Mouse (Mus musculus) Patski (cell line): ENCODE measurements around the gene Pigp. TPM values are rescaled to one million over a fixed set of nuclear protein-coding genes. Genes with fewer than 3 reads are reported as not detected.

ENCODE experiments used
- ATAC-seq: fragments of 100-300 bp; one replicate; pipeline ENCODE4 v1.8.0; 2021
- CTCF ChIA-PET: fragments of 350-600 bp; sonication (Branson Sonifier 250); formaldehyde crosslinking; loops from one replicate; lab custom pipeline; 2022; ENCODE audit warnings: inconsistent platforms; lab: Charles Lee
- POLR2A ChIA-PET: fragments of 350-600 bp; sonication (Branson Sonifier 250); formaldehyde crosslinking; loops from one replicate; lab custom pipeline; 2022; ENCODE audit warnings: antibody characterized with exemption, inconsistent platforms; lab: Charles Lee
- DNase-seq: peaks from one replicate; pipeline ENCODE4 v3.0.0-alpha.2; 2011; ENCODE audit warnings: low read depth, low spot score
- H3K27me3 ChIP-seq: fragments of 371-371 bp; one replicate; pipeline ENCODE4 v1.5.1; 2021
- CTCF ChIP-seq: fragments of 100-300 bp; IDR thresholded peaks from one replicate; pipeline ENCODE4 v1.5.1; 2021
- in situ Hi-C: fragments of 300-500 bp; cut with MboI; formaldehyde crosslinking; loops from 3 replicates; pipeline ENCODE4 v1.11.1; 2018; ENCODE audit warnings: low pct_unique_long_range_greater_than_20kb, mixed read lengths
- polyA plus RNA-seq: library from polyadenylated mRNA; unstranded; gene quantifications from one replicate; pipeline ENCODE4 v1.2.3, GENCODE M21; 2021

The Pigp gene
- polyA plus RNA-seq, 1 experiment from 2014 or later, result 88.2 TPM

DNA sequence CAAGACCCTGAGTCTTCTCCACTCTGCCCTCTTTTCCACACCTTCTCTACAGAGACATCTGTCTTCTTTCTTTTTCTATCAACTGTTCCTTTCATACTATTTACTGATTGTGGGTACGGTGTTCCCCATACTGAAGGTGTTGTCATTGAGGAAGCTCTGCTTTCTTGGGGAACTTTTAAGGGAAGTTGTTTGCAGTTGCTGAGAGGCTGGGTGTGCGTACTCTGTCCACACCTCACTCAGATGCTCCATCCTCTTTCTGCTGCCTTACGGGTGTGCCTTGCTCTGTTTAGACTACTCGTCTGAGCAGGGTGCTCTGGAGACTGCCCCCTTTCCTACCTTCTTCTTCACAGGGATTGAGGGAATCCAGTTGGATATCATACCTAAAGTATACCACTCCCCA, 20.7 kb upstream of the Pigp start:
- POLR2A ChIA-PET, result no interaction called here
- no peak for DNase-seq
- ATAC-seq, result no peak
- CTCF ChIA-PET, result interaction anchor here (1.3 kb wide), 1 partner anchor 14 kb away, joined by 3 read pairs; no protein-coding TSS in a partner anchor
- in situ Hi-C loops, result no loop called here
- TF ChIP-seq CTCF, result no peak
- no peaks in the 10 kb centered on the region for H3K27me3 ChIP-seq

- no peaks in the 10 kb centered on the region for H3K27me3 ChIP-seq
- ATAC-seq (no peak), DNase-seq (no peak)
- ChIA-PET POLR2A (no interaction called here), CTCF (no interaction called here)
- in situ Hi-C loops, result no loop called here
- no peak for TF ChIP-seq CTCF
These were observed 16.0 kb upstream of the Pigp start for GRCm38 (mm10) chr16:94387690-94388089.

GRCm38 (mm10) chr16:94383277-94383676, 11.6 kb upstream of the Pigp start:
- no peak for TF ChIP-seq CTCF
- POLR2A ChIA-PET, result no interaction called here
- in situ Hi-C loops, result no loop called here

GRCm38 (mm10) chr16:94379386-94379785, 7.7 kb upstream of the Pigp start:
- POLR2A ChIA-PET, result no interaction called here
- CTCF ChIA-PET, result interaction anchor here (1.3 kb wide), 1 partner anchor 20 kb away, joined by 3 read pairs; no protein-coding TSS in a partner anchor
- H3K27me3 ChIP-seq, result no peaks in the 10 kb centered on the region
- in situ Hi-C loops, result no loop called here
- no peak for ATAC-seq
- no peak for DNase-seq
- TF ChIP-seq CTCF, result no peak

More at GRCm38 (mm10) chr16:94383277-94383676, 11.6 kb upstream of the Pigp start:
- ATAC-seq (no peak), DNase-seq (no peak)
- CTCF ChIA-PET, result interaction anchor here (1.5 kb wide), 1 partner anchor 51 kb away, joined by 3 read pairs; no protein-coding TSS in a partner anchor
- H3K27me3 ChIP-seq, result no peaks in the 10 kb centered on the region

DNA sequence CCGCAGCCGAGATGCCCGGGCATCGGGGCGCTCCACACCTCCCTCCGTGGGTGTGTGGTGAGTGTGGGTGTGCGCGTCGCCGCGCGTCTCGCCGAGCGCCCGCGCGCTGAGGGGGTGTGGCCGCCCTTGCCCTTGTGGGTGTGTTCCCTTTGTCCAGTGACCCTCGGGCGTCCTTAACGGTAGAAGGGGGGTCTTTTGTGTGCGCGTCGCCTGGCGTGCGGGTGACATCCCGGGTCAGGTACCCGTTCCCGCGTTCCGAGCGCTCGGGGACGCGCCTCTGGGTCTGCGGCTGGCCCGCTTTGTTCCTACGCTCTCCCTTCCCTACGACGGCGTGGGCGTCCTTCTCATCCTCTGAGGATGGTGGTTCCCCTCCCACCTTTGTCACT, 734 bp downstream of the Pigp start:
- in situ Hi-C loops, result no loop called here
- POLR2A ChIA-PET, result interaction anchor here (1.2 kb wide), 1 partner anchor 57 kb away, joined by 3 read pairs; the partner anchor contains the start of gene Hlcs
- DNase-seq (no peak), ATAC-seq (peak; percentile 70)
- TF ChIP-seq CTCF, result no peak
- CTCF ChIA-PET, result no interaction called here
- no peaks in the 10 kb centered on the region for H3K27me3 ChIP-seq

- POLR2A ChIA-PET, result interaction anchor here (0.5 to 2.0 kb wide), 2 partner anchors 39 to 56 kb away, joined by 3 to 8 read pairs; partner anchors contain the start of gene Hlcs
- in situ Hi-C loops, result no loop called here
- CTCF ChIA-PET, result interaction anchor here (1.3 to 1.7 kb wide), 2 partner anchors 39 to 56 kb away, joined by 5 to 6 read pairs; partner anchors contain the start of gene Hlcs
- TF ChIP-seq CTCF, result no peak
- ATAC-seq (peak; percentile 81), DNase-seq (no peak)
- no peaks in the 10 kb centered on the region for H3K27me3 ChIP-seq
These were observed 1.3 kb downstream of the Pigp start, which contains the start of gene Ttc3 for GRCm38 (mm10) chr16:94370173-94370914. Gene Ttc3, plus strand, starts transcription at chr16:94370618.

DNA sequence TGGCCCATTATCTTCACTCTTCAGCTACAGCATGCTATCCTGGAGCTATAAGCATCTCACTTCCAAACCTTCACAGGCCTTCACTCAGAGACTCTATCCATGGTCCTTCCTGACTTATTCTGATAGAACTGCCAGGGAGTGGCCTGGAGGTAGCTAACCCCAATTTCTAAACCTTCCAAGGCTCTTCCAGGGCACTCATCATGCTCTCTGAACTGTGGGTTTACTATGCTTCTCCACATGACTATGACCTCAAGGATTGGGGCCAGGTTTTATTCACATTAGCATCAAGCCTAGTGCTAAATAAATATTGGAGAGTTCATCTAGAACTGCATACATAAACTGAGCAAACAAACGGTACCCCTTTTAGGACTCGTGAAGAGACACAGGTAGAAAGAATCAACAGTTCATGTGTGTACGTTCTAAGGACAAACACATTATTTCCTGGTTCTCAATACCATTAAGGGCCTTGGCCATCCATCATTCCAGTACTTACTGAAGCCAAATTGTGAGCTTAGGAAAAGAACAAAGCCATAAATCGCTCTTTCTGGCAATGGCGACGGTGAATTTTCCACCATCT, 2.0 kb downstream of the Pigp start:
- in situ Hi-C loops, result no loop called here
- H3K27me3 ChIP-seq, result no peaks in the 10 kb centered on the region
- ATAC-seq (no peak), DNase-seq (no peak)
- ChIA-PET POLR2A (interaction anchor here (0.5 to 2.0 kb wide), 3 partner anchors 20 to 56 kb away, joined by 3 to 8 read pairs (median 4); partner anchors contain the start of gene Hlcs), CTCF (interaction anchor here (1.1 to 1.7 kb wide), 3 partner anchors 9 to 56 kb away, joined by 3 to 6 read pairs (median 5); partner anchors contain the start of gene Hlcs)
- no peak for TF ChIP-seq CTCF

- ChIA-PET POLR2A (no interaction called here), CTCF (no interaction called here)
- no peak for ATAC-seq
- in situ Hi-C loops, result no loop called here
- TF ChIP-seq CTCF, result no peak
- no peaks in the 10 kb centered on the region for H3K27me3 ChIP-seq
- DNase-seq, result no peak
These were observed 6.2 kb downstream of the Pigp start for GRCm38 (mm10) chr16:94365435-94365834.

DNA sequence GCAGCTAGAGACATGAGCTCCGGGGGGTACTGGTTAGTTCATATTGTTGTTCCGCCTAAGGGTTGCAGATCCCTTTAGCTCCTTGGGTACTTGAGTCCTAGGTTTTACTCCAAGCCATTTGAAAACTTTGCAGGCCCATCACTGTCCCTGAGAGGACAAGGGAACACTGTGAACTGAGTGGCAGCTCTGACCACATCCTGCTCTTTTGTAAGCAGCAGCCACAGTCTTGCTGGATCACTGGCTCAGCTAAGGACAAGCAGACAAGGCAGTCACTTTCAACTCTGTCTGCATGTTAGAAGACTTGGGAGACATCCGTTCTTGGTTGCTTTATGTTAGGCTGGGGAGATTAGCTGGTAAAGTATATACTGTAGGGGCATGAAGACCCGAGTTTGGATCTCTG, 7.8 kb downstream of the Pigp start:
- TF ChIP-seq CTCF, result no peak
- ATAC-seq, result no peak
- ChIA-PET CTCF (interaction anchor here (1.5 kb wide), 1 partner anchor 11 kb away, joined by 3 read pairs; no protein-coding TSS in a partner anchor), POLR2A (interaction anchor here (0.6 kb wide), 1 partner anchor 48 kb away, joined by 3 read pairs; no protein-coding TSS in a partner anchor)
- in situ Hi-C loops, result no loop called here
- H3K27me3 ChIP-seq, result no peaks in the 10 kb centered on the region
- DNase-seq, result no peak

DNA sequence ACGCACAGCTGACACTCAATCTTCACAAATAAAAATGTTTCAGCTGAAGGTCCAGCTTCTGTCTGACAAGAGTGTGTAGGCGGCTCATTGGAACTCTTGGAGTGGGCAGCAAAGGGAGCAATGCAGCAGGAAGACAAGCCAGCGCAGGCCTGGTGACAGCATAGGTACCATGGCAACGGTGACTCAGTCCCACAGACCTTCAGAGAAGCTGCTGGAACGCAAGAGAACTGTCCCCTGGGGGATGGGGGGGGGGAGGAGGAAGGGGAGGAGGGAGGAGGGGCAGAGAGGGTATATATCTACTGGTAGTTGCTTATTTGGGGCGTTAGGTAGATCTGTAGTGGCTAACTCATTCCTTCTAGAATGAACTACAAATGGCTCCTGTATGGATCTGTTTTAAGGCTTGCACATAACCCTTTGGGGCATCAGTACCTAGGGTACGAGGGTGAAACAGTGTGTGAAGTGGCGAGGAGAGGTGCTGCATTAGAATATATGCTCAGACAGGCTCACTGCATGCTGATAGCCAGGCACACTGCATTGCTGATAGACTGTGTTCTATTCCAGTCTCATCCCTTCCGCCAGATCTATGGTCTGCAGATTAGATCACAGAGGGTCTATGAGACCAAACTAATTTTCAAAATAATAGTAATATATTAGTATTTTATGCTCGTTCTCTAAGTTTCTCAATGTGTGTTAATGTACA, 9.3 kb downstream of the Pigp start:
- no peak for TF ChIP-seq CTCF
- DNase-seq (no peak), ATAC-seq (peak; percentile 65)
- CTCF ChIA-PET, result interaction anchor here (1.5 kb wide), 2 partner anchors 12 to 48 kb away, joined by 3 to 5 read pairs; no protein-coding TSS in a partner anchor
- POLR2A ChIA-PET, result interaction anchor here (0.5 kb wide), 1 partner anchor 410 kb away, joined by 3 read pairs; no protein-coding TSS in a partner anchor
- in situ Hi-C loops, result no loop called here
- H3K27me3 ChIP-seq, result no peaks in the 10 kb centered on the region
